Mouse (Mus musculus): ENCODE results near the gene Schip1. TPM values are rescaled to one million over a fixed set of nuclear protein-coding genes. Genes with fewer than 3 reads are reported as not detected.

Gene Schip1
- polyA plus RNA-seq, 1 experiment from 2014 or later: 68.8 TPM

DNA sequence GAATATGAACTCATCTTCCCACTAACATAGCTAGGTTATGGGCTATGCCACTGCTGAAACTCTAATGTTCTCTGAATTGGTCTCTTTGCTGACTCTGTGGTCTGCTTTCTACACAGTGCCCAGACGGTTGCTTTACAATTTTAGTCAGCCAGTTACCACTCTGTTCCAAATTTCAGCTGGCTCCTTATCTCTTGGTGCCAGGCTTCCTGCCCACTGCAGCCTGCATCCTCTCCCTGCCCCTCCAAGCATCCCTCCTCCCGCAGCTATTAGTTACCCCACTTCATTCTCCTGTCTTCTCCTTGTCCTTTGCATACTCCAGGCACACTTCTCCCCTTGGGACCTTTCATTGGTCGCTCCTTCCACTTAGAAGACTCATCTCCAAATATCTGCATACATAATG is 96.2 kb downstream of the Schip1 start:
- H3K4me1 ChIP-seq (ENCODE audit: control insufficient read depth, insufficient read depth, low read length): no peaks in the 10 kb centered on the region
- no peak overlapping the region for H3K4me3 ChIP-seq (ENCODE audit: low read depth, low read length)
- H3K9me3 ChIP-seq (replicated peaks; ENCODE audit: control insufficient read depth, low read length): no peaks in the 10 kb centered on the region
- H3K9ac ChIP-seq (ENCODE audit: low read depth, low read length): no peak overlapping the region
- no peaks in the 10 kb centered on the region for H3K27me3 ChIP-seq (ENCODE audit: control insufficient read depth, insufficient read depth, low read length)
- H3K36me3 ChIP-seq (ENCODE audit: control insufficient read depth, insufficient read depth, low read length): no peaks in the 10 kb centered on the region
- no peak overlapping the region for H3K27ac ChIP-seq (ENCODE audit: low read depth, low read length)
- no peak for ATAC-seq (replicated peaks; ENCODE audit: insufficient number of reproducible peaks, low FRiP score, low TSS enrichment)
- WGBS (ENCODE audit: insufficient replicate concordance): 53% methylated on average over 3 of the region's 3 CpGs
- H3K4me2 ChIP-seq: no peak overlapping the region

DNA sequence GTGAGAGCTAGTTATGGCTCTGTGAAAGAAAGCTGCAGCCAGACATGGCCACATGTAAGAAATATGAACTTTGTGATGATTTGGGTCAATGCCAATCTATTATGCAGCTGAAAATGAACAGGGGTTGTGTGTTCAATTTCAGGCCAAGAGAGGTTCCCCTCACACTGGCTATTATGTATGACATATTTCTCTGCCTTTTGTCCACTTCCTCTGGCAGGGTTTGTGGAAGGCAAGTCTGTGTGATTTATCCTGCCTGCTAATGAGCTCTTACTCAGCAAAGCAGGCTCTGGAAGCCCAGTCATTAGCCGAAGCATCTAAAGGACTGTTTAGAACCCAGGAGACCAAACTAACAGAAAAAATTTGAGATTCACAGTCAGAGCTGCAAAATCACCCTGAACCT is 113.6 kb downstream of the Schip1 start:
- no peaks in the 10 kb centered on the region for H3K27me3 ChIP-seq (ENCODE audit: control insufficient read depth, insufficient read depth, low read length)
- H3K27ac ChIP-seq (ENCODE audit: low read depth, low read length): no peak overlapping the region
- no peaks in the 10 kb centered on the region for H3K9me3 ChIP-seq (replicated peaks; ENCODE audit: control insufficient read depth, low read length)
- no peak for ATAC-seq (replicated peaks; ENCODE audit: insufficient number of reproducible peaks, low FRiP score, low TSS enrichment)
- no peak overlapping the region for H3K4me3 ChIP-seq (ENCODE audit: low read depth, low read length)
- no peaks in the 10 kb centered on the region for H3K36me3 ChIP-seq (ENCODE audit: control insufficient read depth, insufficient read depth, low read length)
- WGBS (ENCODE audit: insufficient replicate concordance): 74% methylated on average over 1 of the region's 1 CpGs
- H3K9ac ChIP-seq (ENCODE audit: low read depth, low read length): no peak overlapping the region
- H3K4me1 ChIP-seq (ENCODE audit: control insufficient read depth, insufficient read depth, low read length): no peaks in the 10 kb centered on the region
- H3K4me2 ChIP-seq: no peak overlapping the region

- Histone ChIP-seq H3K4me3 (ENCODE audit: low read depth, low read length) (no peak overlapping the region), H3K9ac (ENCODE audit: low read depth, low read length) (no peak overlapping the region), H3K36me3 (ENCODE audit: control insufficient read depth, insufficient read depth, low read length) (no peaks in the 10 kb centered on the region), H3K4me2 (no peak overlapping the region), H3K4me1 (ENCODE audit: control insufficient read depth, insufficient read depth, low read length) (no peaks in the 10 kb centered on the region), H3K27ac (ENCODE audit: low read depth, low read length) (no peak overlapping the region), H3K9me3 (replicated peaks; ENCODE audit: control insufficient read depth, low read length) (no peaks in the 10 kb centered on the region), H3K27me3 (ENCODE audit: control insufficient read depth, insufficient read depth, low read length) (no peaks in the 10 kb centered on the region)
- ATAC-seq (replicated peaks; ENCODE audit: insufficient number of reproducible peaks, low FRiP score, low TSS enrichment): no peak
- WGBS (ENCODE audit: insufficient replicate concordance): 58% methylated on average over 8 of the region's 8 CpGs
Measured at GRCm38 (mm10) chr3:68187471-68187870, 122.9 kb downstream of the Schip1 start.

DNA sequence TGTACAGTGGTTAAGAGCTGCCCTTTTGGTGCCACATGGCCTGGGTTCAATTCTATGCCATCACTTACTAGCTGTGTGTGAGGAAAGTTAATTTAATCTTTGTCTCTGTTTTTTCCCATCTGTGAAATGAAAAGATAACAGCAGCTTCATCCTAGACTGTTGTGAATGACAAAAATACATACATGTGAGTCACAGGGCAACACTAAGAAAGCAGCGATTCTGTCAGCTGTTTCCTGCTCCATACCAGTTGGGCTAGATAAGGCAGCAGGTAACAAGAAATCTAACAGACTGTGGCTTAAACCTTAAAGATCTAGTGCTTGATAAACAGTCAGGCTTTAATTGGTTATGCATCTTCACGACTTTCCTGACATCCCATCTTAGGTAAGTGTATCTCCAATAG is 124.5 kb downstream of the Schip1 start:
- no peak for ATAC-seq (replicated peaks; ENCODE audit: insufficient number of reproducible peaks, low FRiP score, low TSS enrichment)
- H3K27ac ChIP-seq (ENCODE audit: low read depth, low read length): no peak overlapping the region
- no peaks in the 10 kb centered on the region for H3K9me3 ChIP-seq (replicated peaks; ENCODE audit: control insufficient read depth, low read length)
- no peak overlapping the region for H3K4me2 ChIP-seq
- H3K27me3 ChIP-seq (ENCODE audit: control insufficient read depth, insufficient read depth, low read length): no peaks in the 10 kb centered on the region
- H3K4me1 ChIP-seq (ENCODE audit: control insufficient read depth, insufficient read depth, low read length): no peaks in the 10 kb centered on the region
- H3K9ac ChIP-seq (ENCODE audit: low read depth, low read length): no peak overlapping the region
- H3K4me3 ChIP-seq (ENCODE audit: low read depth, low read length): no peak overlapping the region
- no peaks in the 10 kb centered on the region for H3K36me3 ChIP-seq (ENCODE audit: control insufficient read depth, insufficient read depth, low read length)
- WGBS (ENCODE audit: insufficient replicate concordance): 74% methylated on average over 2 of the region's 2 CpGs

DNA sequence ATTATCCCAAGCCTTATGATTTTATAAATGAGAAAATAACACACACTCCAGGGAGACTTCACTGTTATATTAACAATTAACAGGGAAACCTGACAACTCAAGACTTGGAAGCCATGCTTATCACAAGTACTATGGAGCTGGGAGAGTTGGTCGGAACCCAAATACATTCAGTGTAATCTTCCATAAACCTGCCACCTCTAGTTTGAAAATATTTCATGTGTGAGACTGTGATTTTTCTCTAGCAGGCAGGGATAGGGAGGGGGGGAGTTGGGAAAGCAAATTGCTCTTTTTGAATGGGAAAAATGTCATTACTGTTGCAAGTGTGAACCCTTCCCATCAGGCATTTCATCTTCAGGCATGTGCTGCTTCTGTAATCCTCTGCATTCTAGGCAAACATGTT is 132.3 kb downstream of the Schip1 start:
- 88% methylated on average over 1 of the region's 1 CpGs for WGBS (ENCODE audit: insufficient replicate concordance)
- ATAC-seq (replicated peaks; ENCODE audit: insufficient number of reproducible peaks, low FRiP score, low TSS enrichment): no peak
- Histone ChIP-seq H3K4me1 (ENCODE audit: control insufficient read depth, insufficient read depth, low read length) (no peaks in the 10 kb centered on the region), H3K9me3 (replicated peaks; ENCODE audit: control insufficient read depth, low read length) (no peaks in the 10 kb centered on the region), H3K4me3 (ENCODE audit: low read depth, low read length) (no peak overlapping the region), H3K27me3 (ENCODE audit: control insufficient read depth, insufficient read depth, low read length) (no peaks in the 10 kb centered on the region), H3K27ac (ENCODE audit: low read depth, low read length) (no peak overlapping the region), H3K9ac (ENCODE audit: low read depth, low read length) (no peak overlapping the region), H3K36me3 (ENCODE audit: control insufficient read depth, insufficient read depth, low read length) (no peaks in the 10 kb centered on the region), H3K4me2 (no peak overlapping the region)

- no peaks in the 10 kb centered on the region for H3K27me3 ChIP-seq (ENCODE audit: control insufficient read depth, insufficient read depth, low read length)
- H3K4me2 ChIP-seq: no peak overlapping the region
- no peaks in the 10 kb centered on the region for H3K36me3 ChIP-seq (ENCODE audit: control insufficient read depth, insufficient read depth, low read length)
- no peak overlapping the region for H3K9ac ChIP-seq (ENCODE audit: low read depth, low read length)
- H3K4me1 ChIP-seq (ENCODE audit: control insufficient read depth, insufficient read depth, low read length): no peaks in the 10 kb centered on the region
- H3K9me3 ChIP-seq (replicated peaks; ENCODE audit: control insufficient read depth, low read length): no peaks in the 10 kb centered on the region
- no peak for ATAC-seq (replicated peaks; ENCODE audit: insufficient number of reproducible peaks, low FRiP score, low TSS enrichment)
- WGBS (ENCODE audit: insufficient replicate concordance): 26% methylated on average over 1 of the region's 1 CpGs
- H3K4me3 ChIP-seq (ENCODE audit: low read depth, low read length): no peak overlapping the region
- H3K27ac ChIP-seq (ENCODE audit: low read depth, low read length): no peak overlapping the region
Measured at GRCm38 (mm10) chr3:68201214-68201613, 136.6 kb downstream of the Schip1 start.

- 65% methylated on average over 4 of the region's 4 CpGs for WGBS (ENCODE audit: insufficient replicate concordance)
- ATAC-seq (replicated peaks; ENCODE audit: insufficient number of reproducible peaks, low FRiP score, low TSS enrichment): no peak
- H3K36me3 ChIP-seq (ENCODE audit: control insufficient read depth, insufficient read depth, low read length): no peaks in the 10 kb centered on the region
Measured at GRCm38 (mm10) chr3:68202162-68202902, 137.7 kb downstream of the Schip1 start.

GRCm38 (mm10) chr3:68203934-68204467 is 139.4 kb downstream of the Schip1 start:
- Histone ChIP-seq H3K27ac (ENCODE audit: low read depth, low read length) (no peak overlapping the region), H3K4me3 (ENCODE audit: low read depth, low read length) (no peak overlapping the region), H3K4me1 (ENCODE audit: control insufficient read depth, insufficient read depth, low read length) (no peaks in the 10 kb centered on the region), H3K4me2 (no peak overlapping the region), H3K9me3 (replicated peaks; ENCODE audit: control insufficient read depth, low read length) (no peaks in the 10 kb centered on the region), H3K9ac (ENCODE audit: low read depth, low read length) (no peak overlapping the region), H3K36me3 (ENCODE audit: control insufficient read depth, insufficient read depth, low read length) (no peaks in the 10 kb centered on the region), H3K27me3 (ENCODE audit: control insufficient read depth, insufficient read depth, low read length) (no peaks in the 10 kb centered on the region)
- no peak for ATAC-seq (replicated peaks; ENCODE audit: insufficient number of reproducible peaks, low FRiP score, low TSS enrichment)
- 62% methylated on average over 4 of the region's 4 CpGs for WGBS (ENCODE audit: insufficient replicate concordance)

More at GRCm38 (mm10) chr3:68202162-68202902, 137.7 kb downstream of the Schip1 start:
- Histone ChIP-seq H3K9ac (ENCODE audit: low read depth, low read length) (no peak overlapping the region), H3K27ac (ENCODE audit: low read depth, low read length) (no peak overlapping the region), H3K27me3 (ENCODE audit: control insufficient read depth, insufficient read depth, low read length) (no peaks in the 10 kb centered on the region), H3K4me2 (no peak overlapping the region), H3K9me3 (replicated peaks; ENCODE audit: control insufficient read depth, low read length) (no peaks in the 10 kb centered on the region), H3K4me3 (ENCODE audit: low read depth, low read length) (no peak overlapping the region), H3K4me1 (ENCODE audit: control insufficient read depth, insufficient read depth, low read length) (no peaks in the 10 kb centered on the region)

GRCm38 (mm10) chr3:68210422-68210821 is 145.8 kb downstream of the Schip1 start:
- no peak for ATAC-seq (replicated peaks; ENCODE audit: insufficient number of reproducible peaks, low FRiP score, low TSS enrichment)
- no peak overlapping the region for H3K9ac ChIP-seq (ENCODE audit: low read depth, low read length)
- WGBS (ENCODE audit: insufficient replicate concordance): 74% methylated on average over 4 of the region's 4 CpGs

More at GRCm38 (mm10) chr3:68210422-68210821, 145.8 kb downstream of the Schip1 start:
- no peaks in the 10 kb centered on the region for H3K36me3 ChIP-seq (ENCODE audit: control insufficient read depth, insufficient read depth, low read length)
- H3K4me1 ChIP-seq (ENCODE audit: control insufficient read depth, insufficient read depth, low read length): no peaks in the 10 kb centered on the region
- no peak overlapping the region for H3K4me2 ChIP-seq
- H3K27me3 ChIP-seq (ENCODE audit: control insufficient read depth, insufficient read depth, low read length): no peaks in the 10 kb centered on the region
- H3K27ac ChIP-seq (ENCODE audit: low read depth, low read length): no peak overlapping the region
- no peaks in the 10 kb centered on the region for H3K9me3 ChIP-seq (replicated peaks; ENCODE audit: control insufficient read depth, low read length)
- H3K4me3 ChIP-seq (ENCODE audit: low read depth, low read length): no peak overlapping the region
